Mouse (Mus musculus) heart, embryonic 15.5 days (tissue): ENCODE measurements around the gene Heph. TPM values are rescaled to one million over a fixed set of nuclear protein-coding genes. Genes with fewer than 3 reads are reported as not detected.
"Not testable (repeated sequence)": the region's sequence is repeated elsewhere in the genome, so short reads cannot be mapped to it uniquely, and the experiment has no call there.

ENCODE experiments used
- ATAC-seq: fragments of 200-750 bp; cut with Nextera tagmentation; replicated peaks from 2 replicates; pipeline ENCODE4 v1.8.0; 2017; ENCODE audit warnings: low read depth, moderate TSS enrichment; ENCODE audit not compliant: insufficient number of reproducible peaks, insufficient read depth, low FRiP score
- H3K27ac ChIP-seq: fragments of 300-500 bp; sonication (generic); 2 replicates; pipeline ENCODE4 v1.5.1; 2015; ENCODE audit warnings: mild to moderate bottlenecking, inconsistent platforms
- H3K27me3 ChIP-seq: fragments of 300-500 bp; sonication (generic); 2 replicates; pipeline ENCODE4 v1.6.1; 2015; ENCODE audit warnings: inconsistent platforms
- H3K36me3 ChIP-seq: fragments of 300-500 bp; sonication (generic); 2 replicates; pipeline ENCODE4 v1.6.1; 2015; ENCODE audit warnings: mild to moderate bottlenecking, inconsistent platforms
- H3K4me1 ChIP-seq: fragments of 300-500 bp; sonication (generic); replicated peaks from 2 replicates; pipeline ENCODE4 v1.6.1; 2015; ENCODE audit warnings: inconsistent platforms
- H3K4me2 ChIP-seq: fragments of 300-500 bp; sonication (generic); 2 replicates; pipeline ENCODE4 v1.6.1; 2015; ENCODE audit warnings: inconsistent platforms, mild to moderate bottlenecking, moderate library complexity
- H3K4me3 ChIP-seq: fragments of 300-500 bp; sonication (generic); 2 replicates; pipeline ENCODE4 v1.5.1; 2015; ENCODE audit warnings: mild to moderate bottlenecking, inconsistent platforms
- H3K9ac ChIP-seq: fragments of 300-500 bp; sonication (generic); 2 replicates; pipeline ENCODE4 v1.6.1; 2015; ENCODE audit warnings: mild to moderate bottlenecking, inconsistent platforms
- H3K9me3 ChIP-seq: fragments of 300-500 bp; sonication (generic); replicated peaks from 2 replicates; pipeline ENCODE4 v1.6.1; 2016; ENCODE audit warnings: inconsistent platforms
- WGBS: fragments of 180-500 bp; shearing (Covaris S2); methylation state at CpG from one replicate; pipeline ENCODE4 v1.1.7; 2015; ENCODE audit warnings: mixed read lengths; 5-methylcytosine and 5-hydroxymethylcytosine counted together
- polyA plus RNA-seq: library from polyadenylated mRNA; unstranded; fragments of >200 nt; fragmentation: Nextera tagmentation; extraction: Ambion mirVana; gene quantifications from 2 replicates; pipeline ENCODE4 v1.2.1, GENCODE M21; 2015

Heph gene
- 10.6 and 13.9 TPM in 2 replicates for polyA plus RNA-seq

DNA sequence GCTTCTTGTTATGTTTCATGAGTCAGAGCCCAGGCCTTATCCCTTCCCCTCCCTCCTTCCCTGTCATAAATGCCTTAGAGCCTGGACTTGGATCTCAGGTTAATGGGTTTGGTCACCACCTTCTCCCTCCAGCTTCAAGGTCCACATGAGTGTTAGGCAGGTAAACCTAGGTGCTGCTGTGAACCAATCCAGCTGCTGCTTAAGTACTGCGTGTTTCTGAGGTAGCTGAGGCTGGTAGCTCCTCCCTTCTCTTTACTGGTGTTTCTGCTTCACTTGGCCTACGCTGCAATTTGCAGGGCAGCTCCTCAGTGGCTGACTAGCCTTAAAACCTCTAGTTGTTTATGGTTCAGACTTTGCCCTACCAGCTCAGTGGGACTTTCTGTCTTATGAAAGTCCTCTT lies at the start of gene Heph:
TSS of gene Heph (plus strand) at position 211 of the 400 bp plus-strand sequence.
- Histone ChIP-seq H3K9ac (no peak within 1 kb of the TSS), H3K27ac (no peak within 1 kb of the TSS), H3K4me1 (no peaks in the 10 kb centered on the region), H3K27me3 (no peaks in the 10 kb centered on the region), H3K4me3 (peak within 1 kb of the TSS; percentile 45), H3K9me3 (no peaks in the 10 kb centered on the region), H3K36me3 (no peaks in the 10 kb centered on the region), H3K4me2 (peak within 1 kb of the TSS; percentile 53)
- no peak for ATAC-seq
- 56% methylated on average over 2 of the region's 2 CpGs for WGBS

DNA sequence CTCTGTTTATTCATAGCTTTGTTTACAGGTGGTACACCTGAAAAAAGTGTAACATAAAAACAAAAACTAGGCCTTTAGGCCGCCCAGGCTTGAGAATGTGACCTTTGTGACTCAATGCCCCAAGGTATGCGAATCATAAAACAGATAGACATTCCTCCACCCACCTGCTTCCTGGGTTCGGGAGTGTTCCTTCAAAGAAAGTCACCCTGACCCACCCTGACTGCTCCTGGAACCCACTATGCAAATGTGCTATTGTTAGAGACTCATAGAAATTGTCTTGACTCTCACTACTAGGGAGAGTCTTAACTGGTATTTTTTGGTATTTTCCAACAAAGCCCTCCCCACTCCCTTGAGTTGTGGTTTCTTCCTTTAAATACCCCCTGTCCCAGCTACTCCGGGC lies 39.8 kb upstream of the Heph start:
- H3K9ac ChIP-seq, H3K4me1 ChIP-seq, H3K4me2 ChIP-seq, H3K27me3 ChIP-seq, H3K27ac ChIP-seq, H3K4me3 ChIP-seq, ATAC-seq, H3K36me3 ChIP-seq, H3K9me3 ChIP-seq: not testable (repeated sequence)
- 75% methylated on average over 4 of the region's 4 CpGs for WGBS

DNA sequence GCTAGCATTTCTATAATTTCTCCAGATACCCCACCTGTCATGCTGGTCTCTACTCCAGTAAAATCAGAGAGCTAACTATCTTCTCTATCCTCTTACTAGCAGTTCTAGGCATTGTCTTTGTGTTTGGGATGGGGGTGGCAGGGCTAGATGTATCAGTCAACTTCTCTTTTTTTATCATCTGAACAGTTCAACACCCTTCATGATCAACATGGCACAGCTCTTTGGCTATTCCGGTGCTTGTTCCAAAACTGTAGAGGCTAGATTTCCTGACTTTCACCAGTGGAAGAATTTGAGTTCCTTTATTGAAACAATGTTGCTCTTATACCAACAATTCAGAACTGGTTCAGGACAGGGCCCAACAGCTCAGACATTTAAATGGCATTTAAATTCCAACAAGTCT lies 38.2 kb upstream of the Heph start:
- Histone ChIP-seq H3K27ac (no peak overlapping the region), H3K27me3 (no peaks in the 10 kb centered on the region), H3K4me3 (no peak overlapping the region), H3K9ac (no peak overlapping the region), H3K4me1 (no peaks in the 10 kb centered on the region), H3K36me3 (no peaks in the 10 kb centered on the region), H3K4me2 (no peak overlapping the region), H3K9me3 (no peaks in the 10 kb centered on the region)
- no peak for ATAC-seq
- WGBS: 56% methylated on average over 1 of the region's 1 CpGs

DNA sequence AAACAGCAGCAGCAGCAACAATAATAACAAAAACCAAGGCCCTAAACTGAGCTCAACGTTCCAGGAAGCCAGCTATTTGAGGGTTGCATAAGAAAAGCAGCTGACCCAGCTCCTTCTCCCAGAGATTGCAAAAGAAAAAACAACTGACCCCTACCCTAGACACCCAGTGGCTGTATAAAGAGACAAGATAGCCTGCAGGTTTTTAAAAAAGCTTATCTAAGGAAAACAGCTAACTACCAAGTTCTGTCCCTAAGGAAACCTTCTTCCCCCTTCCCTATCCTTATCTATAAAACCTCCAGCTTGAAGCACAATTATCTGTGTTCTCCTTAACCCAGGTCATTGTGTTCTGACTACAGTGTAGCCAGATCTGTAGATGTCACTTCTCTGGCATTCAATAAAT lies 37.4 kb upstream of the Heph start:
- Histone ChIP-seq H3K4me3 (no peak overlapping the region), H3K9ac (no peak overlapping the region), H3K4me2 (no peak overlapping the region), H3K4me1 (no peaks in the 10 kb centered on the region), H3K36me3 (no peaks in the 10 kb centered on the region), H3K27ac (no peak overlapping the region), H3K9me3 (no peaks in the 10 kb centered on the region), H3K27me3 (no peaks in the 10 kb centered on the region)
- ATAC-seq: no peak
- 11% methylated on average over 1 of the region's 1 CpGs for WGBS

DNA sequence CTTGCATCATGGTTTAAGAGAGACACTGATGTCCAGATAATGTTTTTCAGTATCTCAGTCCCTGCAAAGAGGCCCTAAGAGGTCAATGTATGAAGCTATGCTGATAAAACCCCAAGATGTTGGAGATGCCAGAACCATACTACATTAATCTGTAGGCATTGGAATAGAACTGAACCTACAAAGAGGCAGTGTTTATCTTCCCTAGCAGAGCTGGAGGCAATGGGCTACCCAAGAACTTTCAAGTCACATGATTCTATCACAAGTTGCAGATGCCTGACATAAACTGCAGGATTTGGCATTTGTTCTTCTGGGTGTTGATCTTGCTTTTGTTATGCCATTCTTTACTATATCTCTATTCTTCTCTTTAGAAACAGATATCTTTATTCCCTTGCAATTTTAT lies 35.8 kb upstream of the Heph start:
- Histone ChIP-seq H3K9ac (no peak overlapping the region), H3K4me2 (no peak overlapping the region), H3K27ac (no peak overlapping the region), H3K36me3 (no peaks in the 10 kb centered on the region), H3K9me3 (no peaks in the 10 kb centered on the region), H3K27me3 (no peaks in the 10 kb centered on the region), H3K4me3 (no peak overlapping the region), H3K4me1 (no peaks in the 10 kb centered on the region)
- ATAC-seq: no peak

DNA sequence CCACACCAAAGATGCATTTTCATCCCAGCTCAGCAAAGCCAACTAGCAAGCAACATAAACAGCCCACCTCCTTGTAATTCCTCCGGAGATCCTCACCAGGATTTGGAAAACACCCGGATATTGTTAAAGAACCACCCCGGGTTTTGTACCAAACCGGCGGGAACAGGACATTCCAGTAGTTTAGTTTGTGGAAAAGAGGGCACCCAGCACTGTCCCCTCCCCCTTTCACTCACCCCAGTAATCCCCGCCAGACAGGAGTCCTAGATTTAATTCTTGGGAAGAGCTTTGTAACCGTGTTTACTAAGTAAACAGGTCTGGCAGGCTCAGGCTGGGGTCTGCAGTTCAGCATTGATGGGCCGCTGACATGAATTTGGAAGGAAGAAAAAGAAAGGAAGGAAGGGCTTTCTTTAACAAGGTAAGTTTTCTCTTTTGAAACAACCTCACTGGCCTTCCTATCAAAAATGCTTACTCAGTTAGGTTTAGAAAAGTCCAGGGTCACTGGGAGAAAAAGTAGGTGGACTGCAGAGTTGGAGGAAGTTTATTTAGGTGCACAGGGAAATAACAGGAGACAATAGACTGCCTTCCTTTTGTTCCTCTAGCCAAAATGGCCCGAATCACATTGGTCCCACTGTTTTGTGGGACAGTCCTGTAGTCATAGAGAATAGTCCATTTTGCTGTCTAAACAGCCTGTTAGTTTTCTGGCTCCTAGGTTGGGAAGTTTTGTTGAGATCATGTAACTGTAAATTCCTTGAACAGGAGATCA lies 1.2 kb downstream of the Heph start, which contains the start of gene Hsf3:
TSS of gene Hsf3 (minus strand) at position 94 of the 763 bp plus-strand sequence.
- H3K4me1 ChIP-seq: no peaks in the 10 kb centered on the region
- H3K27ac ChIP-seq: no peak within 1 kb of the TSS
- WGBS: 14% methylated on average over 9 of the region's 9 CpGs
- no peaks in the 10 kb centered on the region for H3K36me3 ChIP-seq
- H3K9ac ChIP-seq: no peak within 1 kb of the TSS
- no peak for ATAC-seq
- peak within 1 kb of the TSS; percentile 53 for H3K4me2 ChIP-seq
- no peaks in the 10 kb centered on the region for H3K9me3 ChIP-seq
- no peaks in the 10 kb centered on the region for H3K27me3 ChIP-seq
- H3K4me3 ChIP-seq: peak within 1 kb of the TSS; percentile 45

DNA sequence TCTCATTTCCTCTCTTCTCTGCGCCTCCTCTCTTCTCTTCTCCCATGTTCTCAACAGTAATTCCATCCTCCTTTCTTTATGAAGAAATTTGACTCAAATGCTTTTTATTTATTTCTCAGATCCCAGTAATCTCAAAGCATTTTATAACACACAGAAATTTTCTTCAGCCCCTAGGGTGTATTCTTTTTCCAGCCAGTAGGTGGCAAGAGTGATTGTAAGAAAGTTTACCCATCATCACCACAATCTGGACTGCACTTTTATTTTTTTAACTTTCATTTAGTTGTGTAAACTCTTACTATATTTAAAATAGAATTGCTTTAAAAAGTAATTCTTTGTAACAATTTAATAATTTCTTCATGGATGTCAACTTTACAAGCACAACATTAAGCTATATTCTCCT lies 46.4 kb downstream of the Heph start:
- Histone ChIP-seq H3K4me1 (no peaks in the 10 kb centered on the region), H3K27ac (no peak overlapping the region), H3K9me3 (no peaks in the 10 kb centered on the region), H3K4me2 (no peak overlapping the region), H3K4me3 (no peak overlapping the region), H3K27me3 (no peaks in the 10 kb centered on the region), H3K9ac (no peak overlapping the region), H3K36me3 (no peaks in the 10 kb centered on the region)
- WGBS: 46% methylated on average over 1 of the region's 1 CpGs
- no peak for ATAC-seq

Other genes starting within 250 kb of the Heph start
- 0.25 and 0.47 TPM in 2 replicates for gene Vsig4, start 161.9 kb upstream of the Heph start, polyA plus RNA-seq
- 0.06 and 0.09 TPM in 2 replicates for gene Hsf3, start 935 bp downstream of the Heph start, polyA plus RNA-seq